Mouse (Mus musculus): Measurements from ENCODE around the gene Mpv17l2. TPM values are rescaled to one million over a fixed set of nuclear protein-coding genes. Genes with fewer than 3 reads are reported as not detected.

Mpv17l2 gene
- polyA plus RNA-seq, 1 experiment from 2014 or later: 41.7 TPM

DNA sequence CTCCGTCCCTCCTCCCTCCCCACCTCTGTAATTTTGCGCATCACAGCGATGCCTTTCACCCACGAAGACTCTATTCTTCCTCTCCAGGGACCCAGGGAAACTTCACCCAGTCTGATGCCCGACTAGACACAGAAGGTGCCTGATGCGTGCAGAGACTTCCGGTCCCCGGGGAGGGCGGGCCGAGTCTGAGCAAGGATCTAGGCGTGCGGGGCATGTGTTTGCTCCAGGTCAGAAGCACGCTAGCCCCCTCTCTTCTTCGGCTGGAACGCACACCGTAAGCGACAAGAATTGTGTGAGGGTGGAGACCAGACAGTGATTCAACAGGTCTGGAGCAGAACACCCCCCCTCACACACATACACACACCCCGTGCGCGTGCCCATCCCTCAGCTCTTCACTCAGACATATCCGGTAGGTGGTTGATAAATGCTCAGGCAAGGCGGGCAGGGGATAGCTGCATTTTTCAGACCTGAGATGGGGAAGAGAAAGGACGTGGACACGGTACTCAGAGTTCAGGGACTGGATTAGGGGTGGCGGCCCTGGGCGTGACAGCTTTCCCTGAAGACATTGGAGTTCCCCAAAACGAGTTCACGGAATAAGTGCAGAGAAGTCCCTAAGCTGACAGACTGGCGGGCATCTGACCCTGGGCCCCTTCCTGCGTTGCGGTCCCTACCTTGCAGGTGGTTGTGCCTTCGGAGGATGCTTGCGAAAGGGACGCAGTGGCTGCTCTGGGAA, 5.3 kb upstream of the Mpv17l2 start:
- Histone ChIP-seq H3K36me3 (peaks cover 31% of the 10 kb centered on the region), H3K4me1 (peaks cover 34% of the 10 kb centered on the region), H3K4me3 (replicated peaks) (peak overlapping the region; percentile 48), H3K9me3 (replicated peaks) (no peaks in the 10 kb centered on the region), H3K9ac (peak overlapping the region; percentile 42), H3K27ac (replicated peaks) (0 out of 2 replicates have a peak overlapping the region, but pooled peaks have one; percentile 48), H3K27me3 (no peaks in the 10 kb centered on the region), H3K4me2 (replicated peaks) (peak overlapping the region; percentile 91)
- no peak for ATAC-seq (ENCODE audit: insufficient number of reproducible peaks, low FRiP score, low TSS enrichment, low read depth)
- 2% methylated on average over 34 of the region's 34 CpGs for WGBS

GRCm38 (mm10) chr8:70765329-70765728, 4.6 kb upstream of the Mpv17l2 start:
- Histone ChIP-seq H3K4me2 (replicated peaks) (peak overlapping the region; percentile 91), H3K27me3 (no peaks in the 10 kb centered on the region), H3K27ac (replicated peaks) (no peak overlapping the region), H3K9me3 (replicated peaks) (no peaks in the 10 kb centered on the region), H3K36me3 (peaks cover 24% of the 10 kb centered on the region), H3K4me3 (replicated peaks) (peak overlapping the region; percentile 48), H3K4me1 (peaks cover 37% of the 10 kb centered on the region), H3K9ac (no peak overlapping the region)
- ATAC-seq (ENCODE audit: insufficient number of reproducible peaks, low FRiP score, low TSS enrichment, low read depth): no peak
- 74% methylated on average over 9 of the region's 9 CpGs for WGBS

GRCm38 (mm10) chr8:70764676-70765075, 3.9 kb upstream of the Mpv17l2 start:
- Histone ChIP-seq H3K9ac (no peak overlapping the region), H3K27ac (replicated peaks) (no peak overlapping the region; the same call in 1 of the 2 replicates), H3K4me3 (replicated peaks) (no peak overlapping the region), H3K9me3 (replicated peaks) (no peaks in the 10 kb centered on the region), H3K4me2 (replicated peaks) (no peak overlapping the region), H3K4me1 (peaks cover 41% of the 10 kb centered on the region), H3K27me3 (no peaks in the 10 kb centered on the region), H3K36me3 (peaks cover 24% of the 10 kb centered on the region)
- no peak for ATAC-seq (ENCODE audit: insufficient number of reproducible peaks, low FRiP score, low TSS enrichment, low read depth)
- WGBS: 87% methylated on average over 13 of the region's 13 CpGs

GRCm38 (mm10) chr8:70764026-70764425, 3.3 kb upstream of the Mpv17l2 start:
- ATAC-seq (ENCODE audit: insufficient number of reproducible peaks, low FRiP score, low TSS enrichment, low read depth): no peak

DNA sequence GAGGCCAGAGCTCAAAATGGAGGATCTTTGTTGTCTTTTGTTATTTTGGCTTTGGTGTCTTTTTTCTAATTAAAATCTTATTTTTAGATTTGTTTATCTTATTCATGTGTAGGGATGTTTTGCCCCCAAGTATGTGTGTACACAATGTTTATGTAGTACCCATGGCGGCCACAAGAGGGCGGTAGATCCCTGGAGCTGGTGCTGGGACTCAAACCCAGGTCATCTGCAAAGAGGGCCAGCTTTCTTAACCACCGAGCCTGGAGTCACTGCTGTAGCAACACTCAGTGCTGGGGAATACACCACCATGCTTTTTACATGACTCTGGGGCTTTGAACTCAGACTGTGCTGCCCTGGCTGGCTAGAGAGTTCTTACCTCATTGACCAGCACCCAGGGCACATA, 2.6 kb upstream of the Mpv17l2 start:
- ATAC-seq (ENCODE audit: insufficient number of reproducible peaks, low FRiP score, low TSS enrichment, low read depth): no peak
- H3K9ac ChIP-seq: no peak overlapping the region
- WGBS: 5% methylated on average over 3 of the region's 3 CpGs
- peaks cover 15% of the 10 kb centered on the region for H3K36me3 ChIP-seq
- no peaks in the 10 kb centered on the region for H3K9me3 ChIP-seq (replicated peaks)
- H3K4me1 ChIP-seq: peaks cover 51% of the 10 kb centered on the region
- no peak overlapping the region for H3K27ac ChIP-seq (replicated peaks)
- no peak overlapping the region for H3K4me2 ChIP-seq (replicated peaks)
- no peak overlapping the region for H3K4me3 ChIP-seq (replicated peaks)
- H3K27me3 ChIP-seq: no peaks in the 10 kb centered on the region

More at GRCm38 (mm10) chr8:70764026-70764425, 3.3 kb upstream of the Mpv17l2 start:
- Histone ChIP-seq H3K27ac (replicated peaks) (no peak overlapping the region; the same call in 1 of the 2 replicates), H3K9ac (no peak overlapping the region), H3K4me2 (replicated peaks) (no peak overlapping the region), H3K4me3 (replicated peaks) (no peak overlapping the region), H3K27me3 (no peaks in the 10 kb centered on the region), H3K4me1 (peaks cover 45% of the 10 kb centered on the region), H3K9me3 (replicated peaks) (no peaks in the 10 kb centered on the region), H3K36me3 (peaks cover 22% of the 10 kb centered on the region)
- WGBS: 78% methylated on average over 8 of the region's 8 CpGs

GRCm38 (mm10) chr8:70762118-70762517, 1.4 kb upstream of the Mpv17l2 start:
- no peaks in the 10 kb centered on the region for H3K9me3 ChIP-seq (replicated peaks)
- WGBS: 65% methylated on average over 1 of the region's 1 CpGs
- no peak for ATAC-seq (ENCODE audit: insufficient number of reproducible peaks, low FRiP score, low TSS enrichment, low read depth)

GRCm38 (mm10) chr8:70760350-70760749, 396 bp downstream of the Mpv17l2 start:
- no peak for ATAC-seq (ENCODE audit: insufficient number of reproducible peaks, low FRiP score, low TSS enrichment, low read depth)
- peak overlapping the region; percentile 58 for H3K4me3 ChIP-seq (replicated peaks)
- H3K27ac ChIP-seq (replicated peaks): peak overlapping the region; percentile 82

More at GRCm38 (mm10) chr8:70762118-70762517, 1.4 kb upstream of the Mpv17l2 start:
- no peak overlapping the region for H3K4me3 ChIP-seq (replicated peaks)
- H3K4me2 ChIP-seq (replicated peaks): no peak overlapping the region
- no peak overlapping the region for H3K9ac ChIP-seq
- H3K36me3 ChIP-seq: peaks cover 18% of the 10 kb centered on the region
- H3K27ac ChIP-seq (replicated peaks): 0 out of 2 replicates have a peak overlapping the region, but pooled peaks have one; percentile 3
- H3K4me1 ChIP-seq: peaks cover 49% of the 10 kb centered on the region
- no peaks in the 10 kb centered on the region for H3K27me3 ChIP-seq

DNA sequence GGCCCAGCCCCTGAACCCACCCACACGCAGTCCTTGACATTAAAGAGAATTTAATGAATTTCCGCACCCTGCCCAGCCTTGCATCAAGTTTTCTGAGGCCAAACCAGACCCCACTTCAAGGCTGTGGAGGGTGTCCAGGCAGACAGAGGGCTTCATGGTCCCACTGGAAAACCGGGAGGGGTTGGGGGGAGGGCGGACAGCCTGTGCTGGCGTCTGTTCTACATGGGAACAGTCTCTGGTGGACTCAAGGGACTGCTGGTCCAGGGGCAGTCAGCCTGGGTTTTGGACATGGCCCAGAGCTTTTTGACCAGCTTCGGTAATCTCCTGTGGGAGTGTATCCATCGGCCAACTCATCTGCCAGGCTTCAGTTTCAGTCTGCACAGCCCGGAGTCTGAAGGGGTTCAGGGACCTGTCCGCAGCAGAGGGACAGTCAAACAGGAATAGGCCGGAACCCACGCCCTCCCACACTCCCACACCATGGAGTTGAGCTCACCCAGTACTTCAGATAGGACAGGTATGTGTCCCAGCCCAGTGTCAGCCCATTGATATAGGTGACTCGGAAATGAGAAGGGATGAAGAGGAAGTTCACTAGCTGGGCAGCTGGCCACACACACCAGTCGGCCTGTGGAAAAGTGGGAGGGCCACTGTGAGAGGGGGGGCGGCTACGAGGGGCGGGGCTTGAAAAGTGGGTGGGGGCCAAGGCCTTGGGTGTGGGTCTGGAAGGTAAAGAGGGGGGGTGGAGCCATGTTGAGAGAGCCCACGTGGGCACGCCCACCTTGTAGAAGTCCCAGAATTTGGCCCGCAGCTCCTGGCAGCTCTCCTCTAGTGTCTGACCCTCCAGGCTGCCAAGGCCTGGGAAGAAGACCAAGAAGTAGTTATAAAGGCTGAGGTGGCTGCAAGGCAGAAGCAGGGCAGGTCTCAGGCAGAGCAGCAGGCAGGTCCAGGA, 1.9 kb downstream of the Mpv17l2 start:
- peak overlapping the region; percentile 95; the same call in 1 of the 2 replicates for H3K4me2 ChIP-seq (replicated peaks)
- no peaks in the 10 kb centered on the region for H3K27me3 ChIP-seq
- H3K36me3 ChIP-seq: peaks cover 30% of the 10 kb centered on the region
- no peaks in the 10 kb centered on the region for H3K9me3 ChIP-seq (replicated peaks)
- 0 out of 2 replicates have a peak overlapping the region, but pooled peaks have one; percentile 4 for H3K9ac ChIP-seq
- no peak for ATAC-seq (ENCODE audit: insufficient number of reproducible peaks, low FRiP score, low TSS enrichment, low read depth)
- H3K4me3 ChIP-seq (replicated peaks): no peak overlapping the region
- peaks cover 44% of the 10 kb centered on the region for H3K4me1 ChIP-seq
- 65% methylated on average over 19 of the region's 19 CpGs for WGBS
- no peak overlapping the region for H3K27ac ChIP-seq (replicated peaks)

More at GRCm38 (mm10) chr8:70760350-70760749, 396 bp downstream of the Mpv17l2 start:
- Histone ChIP-seq H3K4me1 (peaks cover 39% of the 10 kb centered on the region), H3K36me3 (peaks cover 31% of the 10 kb centered on the region), H3K9ac (peak overlapping the region; percentile 60), H3K4me2 (replicated peaks) (peak overlapping the region; percentile 95), H3K9me3 (replicated peaks) (no peaks in the 10 kb centered on the region), H3K27me3 (no peaks in the 10 kb centered on the region)
- WGBS: 1% methylated on average over 22 of the region's 22 CpGs

- Histone ChIP-seq H3K9me3 (replicated peaks) (no peaks in the 10 kb centered on the region), H3K27ac (replicated peaks) (0 out of 2 replicates have a peak overlapping the region, but pooled peaks have one; percentile 4), H3K27me3 (no peaks in the 10 kb centered on the region), H3K4me3 (replicated peaks) (no peak overlapping the region), H3K4me1 (peaks cover 50% of the 10 kb centered on the region), H3K9ac (no peak overlapping the region), H3K4me2 (replicated peaks) (no peak overlapping the region), H3K36me3 (peaks cover 25% of the 10 kb centered on the region)
- WGBS: 81% methylated on average over 7 of the region's 7 CpGs
- no peak for ATAC-seq (ENCODE audit: insufficient number of reproducible peaks, low FRiP score, low TSS enrichment, low read depth)
Measured at GRCm38 (mm10) chr8:70758308-70758615, 2.5 kb downstream of the Mpv17l2 start.

GRCm38 (mm10) chr8:70757523-70758307, 3.0 kb downstream of the Mpv17l2 start:
- Histone ChIP-seq H3K4me2 (replicated peaks) (no peak overlapping the region), H3K9ac (no peak overlapping the region), H3K4me3 (replicated peaks) (no peak overlapping the region), H3K36me3 (peaks cover 25% of the 10 kb centered on the region), H3K4me1 (peaks cover 56% of the 10 kb centered on the region), H3K27me3 (no peaks in the 10 kb centered on the region), H3K27ac (replicated peaks) (peak overlapping the region; percentile 4; the same call in 1 of the 2 replicates), H3K9me3 (replicated peaks) (no peaks in the 10 kb centered on the region)
- 67% methylated on average over 22 of the region's 22 CpGs for WGBS
- ATAC-seq (ENCODE audit: insufficient number of reproducible peaks, low FRiP score, low TSS enrichment, low read depth): no peak

All from embryonic facial prominence, embryonic 15.5 days (tissue).